Mouse (Mus musculus): ENCODE measurements around the gene Pi16. TPM values are rescaled to one million over a fixed set of nuclear protein-coding genes. Genes with fewer than 3 reads are reported as not detected.
"Not testable (repeated sequence)": the region's sequence is repeated elsewhere in the genome, so short reads cannot be mapped to it uniquely, and the experiment has no call there.

The Pi16 gene
- polyA plus RNA-seq, 1 experiment from 2014 or later: 1.3 TPM

DNA sequence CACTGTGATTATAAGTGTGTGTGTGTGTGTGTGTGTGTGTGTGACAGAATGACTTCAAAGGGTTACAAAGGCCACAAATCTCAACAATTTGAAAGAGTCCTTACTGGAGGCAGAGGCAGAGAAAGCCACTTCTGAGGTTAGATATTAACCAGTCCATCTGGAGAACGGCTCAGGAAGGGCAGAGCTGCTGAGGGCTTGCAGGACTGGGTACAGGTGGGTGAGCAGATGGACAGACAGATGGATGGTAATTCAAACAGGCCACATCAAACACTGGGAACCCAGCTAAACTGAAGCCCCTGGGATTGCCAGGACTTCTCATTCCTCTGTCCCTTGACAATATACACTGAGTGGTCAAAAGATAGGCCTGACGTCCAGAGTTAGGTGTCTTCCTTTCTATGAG lies 31.5 kb downstream of the Pi16 start:
- no peaks in the 10 kb centered on the region for H3K4me1 ChIP-seq (replicated peaks; ENCODE audit: control insufficient read depth, insufficient read depth)
- no peak overlapping the region for H3K9ac ChIP-seq (ENCODE audit: low read length)
- no peak overlapping the region for H3K27ac ChIP-seq (replicated peaks)
- H3K4me2 ChIP-seq (replicated peaks; ENCODE audit: low read depth): no peak overlapping the region
- ATAC-seq (ENCODE audit: low FRiP score, low TSS enrichment): no peak
- no peak for TF ChIP-seq CTCF (IDR thresholded peaks at IDR 0.05; ENCODE audit: low read depth)
- no peak for TF ChIP-seq EP300 (optimal IDR thresholded peaks at IDR 0.05)
- 79% methylated on average over 2 of the region's 2 CpGs for WGBS
- no peaks in the 10 kb centered on the region for H3K9me3 ChIP-seq (ENCODE audit: control insufficient read depth, low read length)
- no peak overlapping the region for H3K4me3 ChIP-seq (ENCODE audit: low read depth, low read length)
- no peak for DNase-seq (ENCODE audit: low spot score)
- H3K36me3 ChIP-seq (ENCODE audit: control insufficient read depth, insufficient read depth, low read length): no peaks in the 10 kb centered on the region
- H3K27me3 ChIP-seq (ENCODE audit: control insufficient read depth, insufficient read depth, low read length): no peaks in the 10 kb centered on the region

GRCm38 (mm10) chr17:29351056-29351455 lies 33.6 kb downstream of the Pi16 start:
- not testable (repeated sequence) for H3K4me2 ChIP-seq (replicated peaks; ENCODE audit: low read depth); H3K9me3 ChIP-seq (ENCODE audit: control insufficient read depth, low read length); H3K36me3 ChIP-seq (ENCODE audit: control insufficient read depth, insufficient read depth, low read length); H3K27ac ChIP-seq (replicated peaks); DNase-seq (ENCODE audit: low spot score); ATAC-seq (ENCODE audit: low FRiP score, low TSS enrichment); H3K27me3 ChIP-seq (ENCODE audit: control insufficient read depth, insufficient read depth, low read length); H3K4me3 ChIP-seq (ENCODE audit: low read depth, low read length); H3K4me1 ChIP-seq (replicated peaks; ENCODE audit: control insufficient read depth, insufficient read depth); H3K9ac ChIP-seq (ENCODE audit: low read length)
- 76% methylated on average over 5 of the region's 5 CpGs for WGBS

DNA sequence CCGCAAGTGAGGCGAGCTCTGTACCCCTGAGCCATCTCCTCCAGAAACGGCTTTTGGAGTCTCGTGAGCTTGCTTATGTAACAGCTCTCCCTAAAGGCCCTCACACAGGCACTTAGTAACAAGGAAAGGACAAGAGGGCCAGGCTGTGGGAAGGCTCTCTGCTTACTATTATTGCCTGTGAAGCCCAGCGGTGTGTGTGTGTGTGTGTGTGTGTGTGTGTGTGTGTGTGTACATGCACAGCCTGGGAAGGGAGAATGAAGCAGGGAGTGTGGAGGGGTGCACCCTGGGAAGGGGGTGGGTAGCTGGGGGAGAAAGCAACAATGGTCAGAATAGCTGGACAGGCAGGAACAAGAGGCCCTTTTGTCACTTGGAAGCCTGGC lies 38.0 kb downstream of the Pi16 start:
- no peak for TF ChIP-seq CTCF (IDR thresholded peaks at IDR 0.05; ENCODE audit: low read depth)
- TF ChIP-seq EP300 (optimal IDR thresholded peaks at IDR 0.05): no peak
- Histone ChIP-seq H3K9me3 (ENCODE audit: control insufficient read depth, low read length) (no peaks in the 10 kb centered on the region), H3K27ac (replicated peaks) (peak overlapping the region; percentile 95), H3K9ac (ENCODE audit: low read length) (peak overlapping the region; percentile 50; the same call in 1 of the 2 replicates), H3K4me3 (ENCODE audit: low read depth, low read length) (no peak overlapping the region), H3K4me1 (replicated peaks; ENCODE audit: control insufficient read depth, insufficient read depth) (peaks cover 6% of the 10 kb centered on the region), H3K4me2 (replicated peaks; ENCODE audit: low read depth) (no peak overlapping the region), H3K27me3 (ENCODE audit: control insufficient read depth, insufficient read depth, low read length) (no peaks in the 10 kb centered on the region), H3K36me3 (ENCODE audit: control insufficient read depth, insufficient read depth, low read length) (no peaks in the 10 kb centered on the region)
- WGBS: 21% methylated on average over 5 of the region's 5 CpGs
- DNase-seq (ENCODE audit: low spot score) (peak; percentile 49), ATAC-seq (ENCODE audit: low FRiP score, low TSS enrichment) (peak; percentile 47)

DNA sequence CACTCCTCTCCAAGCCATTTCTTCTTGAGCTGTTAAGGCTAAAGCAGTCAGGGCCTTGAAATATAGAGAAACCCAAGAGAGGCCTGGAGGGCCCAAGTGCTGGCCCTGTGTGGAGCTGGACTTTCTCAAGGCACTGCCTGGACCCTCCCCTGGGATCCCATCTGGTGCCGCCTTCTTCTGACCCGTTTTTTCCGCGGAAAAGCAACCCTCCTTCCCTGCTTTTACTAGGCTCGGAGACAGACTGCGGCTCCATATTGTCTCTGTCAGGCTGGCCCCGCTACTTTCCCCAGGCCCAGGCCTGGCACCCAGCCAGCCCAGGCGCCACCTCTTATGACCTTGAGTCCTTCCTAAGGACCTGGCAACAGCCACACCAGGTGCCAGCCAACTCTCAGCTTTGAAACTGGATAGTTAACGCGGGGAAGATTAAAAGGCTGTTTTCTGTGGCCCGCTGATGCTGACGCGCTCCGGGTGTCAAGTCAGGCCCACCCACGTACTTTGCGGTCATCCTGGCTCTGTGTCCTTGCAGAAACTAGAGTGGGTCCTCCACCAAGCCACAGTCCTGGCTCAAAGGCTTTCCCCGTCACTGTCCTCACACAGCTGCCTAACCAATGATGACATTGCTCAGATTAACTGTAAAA lies 38.5 kb downstream of the Pi16 start:
- 10% methylated on average over 17 of the region's 17 CpGs for WGBS
- Histone ChIP-seq H3K4me2 (replicated peaks; ENCODE audit: low read depth) (peak overlapping the region; percentile 39), H3K9ac (ENCODE audit: low read length) (peak overlapping the region; percentile 50), H3K36me3 (ENCODE audit: control insufficient read depth, insufficient read depth, low read length) (no peaks in the 10 kb centered on the region), H3K9me3 (ENCODE audit: control insufficient read depth, low read length) (no peaks in the 10 kb centered on the region), H3K27me3 (ENCODE audit: control insufficient read depth, insufficient read depth, low read length) (no peaks in the 10 kb centered on the region), H3K27ac (replicated peaks) (peak overlapping the region; percentile 95), H3K4me3 (ENCODE audit: low read depth, low read length) (no peak overlapping the region), H3K4me1 (replicated peaks; ENCODE audit: control insufficient read depth, insufficient read depth) (peaks cover 6% of the 10 kb centered on the region)
- no peak for TF ChIP-seq EP300 (optimal IDR thresholded peaks at IDR 0.05)
- TF ChIP-seq CTCF (IDR thresholded peaks at IDR 0.05; ENCODE audit: low read depth): 0 out of 2 replicates have a peak, but pooled peaks have one; percentile 6
- DNase-seq (ENCODE audit: low spot score): peak; percentile 63
- ATAC-seq (ENCODE audit: low FRiP score, low TSS enrichment): peak; percentile 55; the same call in 1 of the 2 replicates

DNA sequence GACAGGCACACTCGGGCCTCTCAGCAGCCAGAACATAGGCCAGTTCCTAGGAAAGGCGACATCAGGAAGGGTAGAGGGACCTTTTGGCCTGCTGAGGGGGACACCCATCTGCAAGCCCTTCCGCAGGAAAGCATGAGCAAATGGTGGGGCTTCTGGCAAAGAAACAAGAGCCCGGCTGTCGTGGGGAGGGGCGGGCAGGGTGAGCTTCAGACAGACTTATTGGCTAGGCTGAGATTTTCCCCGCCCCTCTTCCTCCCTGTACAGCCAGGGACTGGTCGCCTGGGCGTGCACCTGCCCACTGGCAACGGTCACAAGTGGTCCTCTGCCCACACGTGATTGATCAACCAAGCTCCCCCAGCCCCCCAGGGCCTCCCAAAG lies 39.0 kb downstream of the Pi16 start:
- no peak for TF ChIP-seq CTCF (IDR thresholded peaks at IDR 0.05; ENCODE audit: low read depth)
- TF ChIP-seq EP300 (optimal IDR thresholded peaks at IDR 0.05): no peak
- H3K4me3 ChIP-seq (ENCODE audit: low read depth, low read length): peak overlapping the region; percentile 16; the same call in 1 of the 2 replicates
- H3K9me3 ChIP-seq (ENCODE audit: control insufficient read depth, low read length): no peaks in the 10 kb centered on the region
- H3K27me3 ChIP-seq (ENCODE audit: control insufficient read depth, insufficient read depth, low read length): no peaks in the 10 kb centered on the region
- DNase-seq (ENCODE audit: low spot score): peak; percentile 83
- peak overlapping the region; percentile 95 for H3K27ac ChIP-seq (replicated peaks)
- peak; percentile 81 for ATAC-seq (ENCODE audit: low FRiP score, low TSS enrichment)
- H3K4me1 ChIP-seq (replicated peaks; ENCODE audit: control insufficient read depth, insufficient read depth): peaks cover 6% of the 10 kb centered on the region
- H3K9ac ChIP-seq (ENCODE audit: low read length): peak overlapping the region; percentile 50; the same call in 1 of the 2 replicates
- WGBS: 5% methylated on average over 11 of the region's 11 CpGs
- H3K4me2 ChIP-seq (replicated peaks; ENCODE audit: low read depth): peak overlapping the region; percentile 39
- no peaks in the 10 kb centered on the region for H3K36me3 ChIP-seq (ENCODE audit: control insufficient read depth, insufficient read depth, low read length)

DNA sequence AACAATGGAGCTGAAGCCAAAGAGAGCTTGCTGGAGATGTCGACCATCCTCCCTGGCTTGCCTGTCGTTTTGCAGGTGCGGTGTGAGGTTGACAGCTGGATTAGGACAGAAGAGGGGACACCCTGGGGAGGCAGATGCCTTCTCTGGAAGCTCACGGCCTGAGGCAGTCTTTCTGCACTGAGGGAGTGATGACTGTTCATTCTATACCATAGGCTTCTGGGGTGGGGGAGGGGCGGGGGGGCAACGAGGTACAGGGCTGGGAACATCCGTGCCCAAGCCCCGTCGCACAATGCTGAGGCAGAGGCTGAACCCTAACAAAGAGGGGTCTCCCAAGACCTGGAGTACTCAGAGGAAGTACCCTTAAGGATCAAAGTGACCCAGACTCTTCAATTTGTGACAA lies 39.4 kb downstream of the Pi16 start:
- H3K9ac ChIP-seq (ENCODE audit: low read length): 0 out of 2 replicates have a peak overlapping the region, but pooled peaks have one; percentile 18
- no peaks in the 10 kb centered on the region for H3K27me3 ChIP-seq (ENCODE audit: control insufficient read depth, insufficient read depth, low read length)
- H3K4me1 ChIP-seq (replicated peaks; ENCODE audit: control insufficient read depth, insufficient read depth): peaks cover 6% of the 10 kb centered on the region
- H3K27ac ChIP-seq (replicated peaks): peak overlapping the region; percentile 95
- no peak for ATAC-seq (ENCODE audit: low FRiP score, low TSS enrichment)
- WGBS: 15% methylated on average over 9 of the region's 9 CpGs
- TF ChIP-seq EP300 (optimal IDR thresholded peaks at IDR 0.05): no peak
- TF ChIP-seq CTCF (IDR thresholded peaks at IDR 0.05; ENCODE audit: low read depth): no peak
- no peaks in the 10 kb centered on the region for H3K9me3 ChIP-seq (ENCODE audit: control insufficient read depth, low read length)
- H3K36me3 ChIP-seq (ENCODE audit: control insufficient read depth, insufficient read depth, low read length): no peaks in the 10 kb centered on the region
- H3K4me2 ChIP-seq (replicated peaks; ENCODE audit: low read depth): peak overlapping the region; percentile 39
- H3K4me3 ChIP-seq (ENCODE audit: low read depth, low read length): peak overlapping the region; percentile 16; the same call in 1 of the 2 replicates
- DNase-seq (ENCODE audit: low spot score): no peak
